Mouse (Mus musculus) urinary bladder, postnatal 36 days (tissue): ENCODE measurements around the gene Ankrd6.
"Not testable (repeated sequence)": the region's sequence is repeated elsewhere in the genome, so short reads cannot be mapped to it uniquely, and the experiment has no call there.

Experiments used
- DNase-seq, 2 experiments: peaks; one replicate each; pipeline ENCODE4 v3.0.0; 2022; ENCODE audit warnings: low spot score in 2 of 2, mixed read lengths in 1 of 2

Ankrd6 gene

DNA sequence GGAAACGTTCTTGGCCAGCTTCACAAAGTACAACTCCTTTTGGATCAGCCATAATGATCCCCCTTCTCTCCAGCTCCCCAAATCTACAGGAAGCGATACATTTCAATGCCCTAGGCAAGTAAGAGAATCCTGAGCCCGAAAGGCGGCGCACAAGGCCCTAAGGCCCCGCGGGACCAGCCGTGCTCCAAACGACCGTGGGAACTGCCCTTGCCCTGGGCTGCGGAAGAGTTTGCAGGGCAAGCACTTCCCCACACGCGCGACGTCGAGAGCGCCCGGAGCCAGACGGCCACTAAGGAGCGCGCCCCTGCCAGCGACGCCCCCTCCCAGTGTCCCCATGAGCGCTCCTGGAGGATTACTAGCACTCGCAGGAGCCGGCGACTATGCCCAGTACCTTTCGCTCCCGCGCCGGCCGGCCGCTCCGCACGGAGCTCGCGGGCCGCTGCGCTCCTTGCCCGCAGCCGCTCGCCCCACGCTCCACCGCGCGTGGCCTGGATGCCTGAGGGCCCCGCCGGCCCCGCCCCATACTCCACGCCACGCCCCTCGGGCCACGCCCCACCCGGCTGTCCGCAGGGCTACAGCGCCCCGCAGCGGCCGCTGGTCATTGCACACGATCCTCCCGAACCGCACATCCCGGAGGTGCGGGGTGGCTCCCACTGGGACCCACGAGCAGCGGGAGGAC lies at the start of gene Ankrd6:
Ankrd6 (minus strand) TSS at position 486 of the 679 bp plus-strand sequence.
- peak; percentile 64 to 68 for DNase-seq

DNA sequence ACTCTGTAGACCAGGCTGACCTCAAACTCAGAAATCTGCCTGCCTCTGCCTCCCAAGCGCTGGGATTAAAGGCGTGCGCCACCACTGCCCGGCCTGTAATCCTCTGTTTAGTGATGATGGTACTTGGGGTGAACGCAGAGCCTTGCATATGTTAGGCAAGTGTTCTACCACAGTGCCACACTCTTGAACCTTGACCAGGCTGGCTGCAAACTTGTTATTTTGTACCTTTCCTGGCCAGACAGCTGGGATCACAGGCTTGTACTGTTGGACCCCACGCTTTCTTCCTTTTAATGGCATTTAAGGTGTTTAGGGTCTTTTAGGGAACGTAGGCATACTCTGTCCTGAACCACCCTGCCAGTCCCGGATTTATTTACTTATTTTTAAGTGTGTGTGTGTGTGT lies 48.4 kb upstream of the Ankrd6 start:
- DNase-seq: no peak

DNA sequence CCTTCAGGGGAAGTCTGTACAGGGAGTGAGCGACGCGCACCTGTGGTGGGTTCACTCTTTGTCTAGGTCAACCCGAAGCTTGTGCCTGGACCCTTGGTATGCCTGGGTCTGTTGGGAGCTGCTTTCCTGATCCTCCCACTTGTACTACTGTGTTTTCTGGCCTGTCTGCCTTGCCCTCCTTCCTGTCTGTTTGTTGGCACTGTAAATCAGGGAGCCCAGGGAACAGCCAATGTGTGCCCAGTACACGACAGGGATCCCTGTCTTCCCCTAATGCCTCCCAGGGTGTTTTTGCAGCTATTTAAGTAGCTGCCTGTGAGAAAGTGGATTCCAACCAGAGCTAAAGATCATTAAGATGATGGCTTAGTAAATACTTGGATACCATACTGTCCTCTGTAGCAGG lies 46.9 kb upstream of the Ankrd6 start:
- no peak for DNase-seq

DNA sequence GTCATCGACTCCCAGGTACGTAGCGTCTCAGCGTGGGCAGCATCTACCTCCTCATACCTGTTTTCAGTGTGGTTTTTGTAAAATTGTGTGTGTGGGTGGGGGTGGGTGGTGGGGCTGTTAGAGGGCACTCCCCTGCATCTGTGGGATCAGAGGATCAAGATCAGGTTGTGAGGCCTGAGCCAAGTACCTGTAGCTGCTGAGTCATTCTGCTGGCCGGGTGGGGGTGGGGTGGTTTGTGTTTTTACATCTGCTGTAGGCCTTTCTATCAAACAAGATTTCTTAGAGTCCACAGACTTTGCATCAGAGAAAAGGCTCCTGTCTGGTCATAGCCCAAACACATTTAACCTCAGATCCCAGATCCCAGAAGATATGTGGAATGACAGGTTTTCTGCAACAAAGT lies 45.4 kb upstream of the Ankrd6 start:
- no peak for DNase-seq

DNA sequence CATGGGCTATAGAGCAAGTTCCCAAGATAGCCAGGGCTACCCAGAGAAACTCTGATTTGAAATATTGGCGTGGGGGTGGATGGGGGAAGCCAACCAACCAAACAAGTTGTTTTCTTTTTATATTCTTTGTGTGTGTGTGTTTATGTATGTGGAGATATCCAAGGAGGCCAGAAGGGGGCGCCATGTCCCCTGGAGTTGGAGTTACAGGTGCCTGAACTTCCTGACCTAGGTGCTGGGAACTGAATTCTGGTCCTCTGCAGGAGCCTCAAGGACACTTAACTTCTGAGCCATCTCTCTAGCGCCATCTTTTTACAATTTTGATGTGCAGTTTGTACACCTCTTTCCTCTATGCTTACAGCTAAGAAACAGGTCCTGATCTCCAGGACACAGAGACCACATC lies 43.5 kb upstream of the Ankrd6 start:
- DNase-seq: no peak

DNA sequence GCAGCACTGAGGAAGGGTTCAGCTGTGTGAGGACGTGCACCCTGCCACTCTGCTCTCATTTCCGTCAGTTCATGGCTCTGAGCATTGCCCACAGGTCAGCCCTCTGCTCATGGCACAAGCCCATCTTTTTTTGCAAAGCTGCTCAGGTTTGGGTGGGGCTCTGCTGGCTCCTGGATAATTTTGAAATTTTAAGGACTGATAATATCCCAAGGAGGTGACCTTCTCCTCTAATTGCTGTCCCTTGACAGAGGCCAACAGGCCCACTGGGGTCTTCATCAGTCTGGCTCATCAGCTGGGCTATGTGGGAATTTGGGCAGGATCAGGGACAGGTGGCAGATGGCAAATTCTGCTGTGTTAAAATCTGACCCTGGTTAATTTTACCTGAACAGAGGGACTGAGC lies 38.7 kb upstream of the Ankrd6 start:
- DNase-seq: no peak

DNA sequence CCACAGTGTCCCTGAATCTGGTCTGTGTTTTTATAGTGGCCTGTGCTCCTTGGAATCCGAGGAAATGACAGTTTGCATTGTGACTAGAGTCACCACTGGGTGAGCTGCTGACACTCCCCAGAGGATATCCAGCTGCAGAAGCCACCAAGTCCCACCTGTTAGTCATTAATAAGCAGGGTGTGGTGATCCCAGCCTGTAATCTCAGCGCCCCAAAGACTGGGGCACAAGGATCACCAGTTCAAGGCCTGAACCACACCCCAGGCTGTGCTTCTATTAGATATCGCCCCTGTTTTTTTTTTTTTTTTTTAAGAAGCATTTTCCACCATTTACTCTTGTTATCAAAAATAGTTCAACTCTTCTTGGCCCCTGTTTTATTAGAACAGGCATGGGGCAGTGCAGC lies 36.4 kb upstream of the Ankrd6 start:
- DNase-seq: no peak

DNA sequence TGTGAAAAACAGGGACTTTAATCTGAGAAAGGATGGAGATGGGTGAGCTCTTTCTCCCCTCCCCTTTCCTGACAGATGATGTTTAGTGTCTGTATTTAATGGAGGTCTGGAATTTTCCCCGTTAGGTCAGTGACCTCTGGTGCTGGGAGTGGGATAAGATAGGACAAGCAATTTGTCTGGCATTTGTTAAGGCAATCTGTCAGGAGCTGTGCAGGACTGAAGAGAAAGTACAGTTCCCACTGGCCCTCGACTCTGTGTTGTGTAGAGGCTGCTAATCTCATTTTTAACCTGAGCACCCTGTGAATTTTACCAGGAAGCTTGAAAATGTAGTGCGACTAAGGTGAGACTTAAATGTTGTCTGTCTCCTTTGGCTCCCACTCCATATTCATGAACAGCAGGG lies 35.0 kb upstream of the Ankrd6 start:
- DNase-seq: no peak

DNA sequence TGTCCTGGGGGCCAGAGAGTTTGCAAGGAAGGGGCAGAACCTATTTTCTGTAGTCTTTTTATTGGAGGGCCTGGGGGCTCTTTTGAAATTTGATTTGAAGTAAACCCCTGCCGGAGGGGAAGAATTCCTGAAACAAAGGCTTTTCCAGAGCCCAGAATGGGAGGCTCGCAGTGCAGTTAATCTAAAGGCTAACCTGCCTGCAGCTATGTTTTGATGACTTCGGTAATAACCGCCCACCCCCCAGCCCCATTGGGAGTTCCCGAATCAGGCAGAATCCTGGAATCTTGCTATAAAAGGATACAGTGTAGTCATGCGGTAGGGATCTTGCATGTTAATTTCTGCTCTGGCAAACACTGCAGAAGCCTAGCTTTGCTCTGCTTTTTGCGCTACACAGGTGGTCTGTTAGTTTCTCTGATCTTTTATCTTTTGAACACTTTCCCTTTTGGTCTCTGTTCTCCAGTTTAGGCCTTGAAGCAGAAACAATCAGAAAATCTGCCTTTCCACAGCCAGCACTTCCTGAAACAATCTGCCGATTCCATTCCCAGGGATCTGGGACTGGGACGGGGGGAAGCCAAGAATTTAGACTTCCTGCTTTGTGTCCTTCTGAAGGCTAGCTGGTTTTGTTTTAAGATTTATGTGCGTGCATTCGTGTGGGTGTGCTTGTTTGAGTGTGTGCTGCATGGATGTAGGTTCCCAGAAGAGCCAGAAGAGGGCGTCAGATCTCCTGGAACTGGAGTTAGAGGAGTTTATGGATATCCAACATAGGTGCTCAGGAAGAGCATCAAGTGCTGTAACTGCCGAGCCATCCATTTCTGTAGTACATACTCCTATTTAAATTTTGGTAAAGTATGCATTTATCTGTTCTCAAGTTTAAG lies 34.4 kb upstream of the Ankrd6 start:
- DNase-seq: no peak

DNA sequence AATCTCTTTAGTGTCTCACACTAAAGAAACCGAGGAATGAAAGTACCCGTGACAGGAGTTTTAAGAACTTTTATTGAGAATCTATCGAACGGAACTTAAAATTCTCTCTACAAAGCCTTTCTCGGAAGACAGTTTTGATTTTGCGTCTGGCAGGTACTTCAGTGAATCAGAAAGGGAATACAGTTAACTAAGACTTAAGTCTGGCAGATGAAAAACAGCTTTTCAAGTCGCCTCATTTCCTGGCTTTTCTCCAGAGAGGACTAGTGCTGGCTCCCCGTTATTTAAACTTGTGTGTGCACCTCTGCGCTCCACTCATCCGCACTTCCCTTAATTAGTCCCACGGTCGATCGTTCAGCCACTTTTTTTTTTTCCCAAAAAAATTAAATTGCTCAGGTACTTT lies 33.6 kb upstream of the Ankrd6 start:
- DNase-seq: no peak

DNA sequence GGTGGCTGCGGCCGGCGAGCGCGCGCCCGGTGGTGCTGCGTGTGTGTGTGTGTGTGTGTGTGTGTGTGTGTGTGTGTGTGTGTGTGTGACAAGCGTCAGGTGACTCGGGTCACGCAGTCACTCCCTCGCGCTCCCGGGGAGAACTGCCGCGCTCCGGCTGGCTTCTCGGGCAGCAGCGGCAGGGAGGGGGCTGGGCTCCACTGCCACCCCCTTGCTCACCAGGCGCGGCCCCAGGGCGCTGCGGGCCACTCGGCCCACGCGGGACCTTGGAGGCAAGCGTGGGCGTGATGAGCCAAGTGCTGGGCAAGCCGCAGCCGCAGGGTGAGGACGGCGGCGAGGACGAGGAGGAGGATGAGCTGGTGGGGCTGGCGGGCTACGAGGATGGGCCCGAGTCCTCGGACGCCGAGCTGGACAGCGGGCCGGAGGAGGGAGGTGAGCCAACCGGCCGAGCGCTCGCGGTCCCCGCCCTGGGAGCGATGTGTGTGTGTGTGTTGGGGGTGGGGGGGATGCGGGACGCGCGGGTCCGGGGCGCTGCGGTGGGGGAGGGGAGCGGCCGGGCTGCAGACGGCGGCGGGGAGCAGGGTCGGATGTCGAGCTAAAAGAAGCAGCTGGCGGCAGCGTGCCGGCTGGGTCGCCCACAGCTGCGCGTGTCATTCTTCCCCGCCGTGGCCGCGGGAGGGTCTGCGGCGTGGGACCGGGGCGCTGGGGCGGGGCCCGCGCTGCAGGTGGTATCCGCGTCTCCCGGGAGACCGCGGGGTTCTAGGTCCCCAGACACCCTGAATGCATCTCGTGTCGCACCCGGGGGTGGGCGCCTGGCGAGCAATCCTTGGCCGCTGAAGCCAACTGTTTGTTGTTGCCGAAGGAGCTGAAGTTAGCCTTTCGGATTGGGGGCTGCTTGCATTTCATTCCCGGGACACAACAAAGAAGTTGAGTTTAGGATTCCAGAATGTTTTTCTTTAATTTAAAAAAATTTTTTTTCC lies 32.8 kb upstream of the Ankrd6 start:
- DNase-seq: peak; percentile 30 to 39

DNA sequence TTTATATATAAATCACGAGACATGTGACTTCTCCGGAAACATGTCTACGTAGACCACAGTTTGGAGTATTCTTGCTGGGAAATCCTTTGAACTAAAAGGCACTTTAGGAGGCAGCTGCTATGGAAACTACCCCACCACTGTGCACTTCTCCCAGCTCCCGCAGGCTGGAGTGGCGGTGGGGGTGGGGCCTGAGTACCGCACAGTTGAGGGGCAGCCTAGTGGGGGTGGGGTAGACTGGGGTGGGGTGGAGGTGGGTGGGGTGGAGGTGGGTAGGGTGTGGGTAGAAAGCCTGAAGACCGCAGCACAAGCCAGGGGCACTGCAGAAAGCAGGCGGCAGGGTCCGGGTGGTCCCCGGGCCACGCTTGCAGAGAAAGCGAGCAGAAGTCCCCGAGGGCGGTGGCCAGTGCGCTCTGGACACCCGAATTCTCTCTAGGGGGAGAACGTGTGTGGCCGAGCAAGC lies 32.1 kb upstream of the Ankrd6 start, which contains the start of gene Rragd:
Rragd (plus strand) TSS at position 322 of the 460 bp plus-strand sequence.
- no peak for DNase-seq

DNA sequence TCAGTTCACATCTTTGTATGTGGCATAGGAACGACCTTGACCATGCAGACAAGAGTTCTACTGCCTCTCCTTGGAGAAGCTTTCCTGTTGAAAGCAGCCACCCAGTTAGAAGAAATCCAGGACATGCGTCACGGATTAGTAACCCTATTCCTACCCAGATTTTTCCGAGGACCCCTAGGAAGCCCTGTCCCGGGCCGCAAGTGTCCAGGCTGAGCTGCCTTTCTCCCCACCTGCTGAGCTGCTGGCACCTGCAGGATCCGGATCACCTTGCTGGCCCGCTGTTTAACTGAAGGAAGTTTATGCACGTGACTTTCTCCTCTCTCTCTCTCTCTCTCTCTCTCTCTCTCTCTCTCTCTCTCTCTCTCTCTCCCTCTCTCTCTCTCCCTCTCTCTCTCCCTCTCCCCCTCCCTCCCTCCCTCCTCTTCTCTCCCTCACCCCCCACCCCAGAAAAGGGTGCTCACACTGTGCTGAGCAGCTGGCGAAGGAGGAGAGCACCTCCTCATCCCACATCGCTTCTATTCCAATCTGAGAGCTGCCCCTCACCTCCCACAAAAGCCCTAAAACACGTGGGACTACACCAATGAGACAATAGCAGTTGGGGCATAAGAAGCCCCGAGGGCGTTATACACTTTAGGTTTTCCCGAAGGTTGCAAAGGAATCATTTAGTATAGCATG lies 31.5 kb upstream of the Ankrd6 start:
- DNase-seq: no peak

DNA sequence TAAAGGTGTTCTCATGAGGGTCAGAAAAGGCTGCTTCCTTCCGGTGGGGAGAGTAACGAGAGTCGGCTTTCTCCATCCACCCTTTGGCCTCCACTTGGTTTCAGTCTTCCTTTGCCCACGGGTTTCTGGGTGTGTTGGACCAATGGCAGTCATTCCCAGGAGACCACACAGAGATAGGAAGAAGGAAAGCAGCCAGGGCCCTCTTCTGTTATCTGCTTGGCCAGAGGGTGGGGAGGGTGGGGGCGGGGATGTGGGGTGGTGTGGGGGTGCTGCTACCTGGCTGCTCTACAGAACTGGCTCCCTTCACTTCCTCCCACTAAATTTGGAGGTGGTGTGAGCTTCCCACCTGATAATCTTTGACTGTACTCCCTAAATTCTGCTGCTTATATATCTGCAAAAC lies 31.0 kb upstream of the Ankrd6 start:
- DNase-seq: no peak

DNA sequence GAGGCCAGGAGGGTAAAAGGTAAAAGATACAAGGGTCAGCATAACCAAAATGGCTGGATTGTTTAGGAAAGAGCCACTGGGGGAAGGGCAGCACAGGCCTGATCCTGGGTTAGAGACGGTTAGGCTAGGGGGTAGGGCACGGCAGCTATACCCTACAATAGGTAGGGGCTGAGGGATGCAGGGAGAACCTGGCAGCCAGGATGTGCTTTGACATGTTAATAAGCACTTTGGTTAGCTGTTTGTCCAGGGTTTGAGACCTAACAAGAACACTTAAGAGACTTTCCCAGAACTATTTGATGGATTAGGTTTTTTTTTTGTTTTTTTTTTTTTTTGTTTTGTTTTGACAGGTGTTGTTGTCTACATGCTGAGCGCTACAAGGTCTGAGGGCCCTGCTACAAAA lies 29.4 kb upstream of the Ankrd6 start:
- no peak for DNase-seq

DNA sequence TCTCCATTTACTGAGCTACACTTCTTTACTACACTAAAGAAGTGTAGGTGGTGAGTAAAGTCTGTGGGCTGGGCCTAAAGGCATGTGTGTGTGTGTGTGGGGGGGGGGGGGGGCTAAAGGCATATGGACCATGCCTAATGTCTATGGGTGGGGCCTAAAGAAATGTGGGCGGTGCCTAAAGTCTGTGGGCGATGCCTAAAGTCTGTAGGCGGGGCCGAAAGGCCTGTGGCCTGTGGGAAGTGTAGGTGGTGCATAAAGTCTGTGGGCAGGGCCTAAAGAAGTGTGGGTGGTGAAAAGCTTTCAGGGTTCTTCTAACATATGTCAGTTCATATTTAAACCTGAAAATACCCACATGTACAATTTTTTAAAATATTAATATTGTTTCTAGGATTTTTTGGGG lies 26.7 kb upstream of the Ankrd6 start:
- DNase-seq: no peak

DNA sequence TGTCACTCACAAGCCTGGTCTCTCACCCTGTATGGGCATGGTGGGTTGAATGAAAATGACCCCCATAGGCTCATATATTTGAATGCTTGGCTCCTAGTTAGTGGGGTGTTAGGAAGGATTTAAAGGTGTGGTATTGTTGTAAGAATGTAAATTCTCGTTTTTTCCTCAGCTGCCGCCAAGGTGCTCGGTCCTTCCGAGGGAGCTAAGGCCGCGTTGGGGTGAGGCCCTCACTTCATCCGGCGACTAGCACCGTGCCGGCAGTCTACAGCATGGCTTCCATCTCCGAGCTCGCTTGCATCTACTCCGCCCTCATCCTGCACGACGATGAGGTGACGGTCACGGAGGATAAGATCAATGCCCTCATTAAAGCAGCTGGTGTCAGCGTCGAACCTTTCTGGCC lies 14.0 kb upstream of the Ankrd6 start:
- DNase-seq: not testable (repeated sequence)

DNA sequence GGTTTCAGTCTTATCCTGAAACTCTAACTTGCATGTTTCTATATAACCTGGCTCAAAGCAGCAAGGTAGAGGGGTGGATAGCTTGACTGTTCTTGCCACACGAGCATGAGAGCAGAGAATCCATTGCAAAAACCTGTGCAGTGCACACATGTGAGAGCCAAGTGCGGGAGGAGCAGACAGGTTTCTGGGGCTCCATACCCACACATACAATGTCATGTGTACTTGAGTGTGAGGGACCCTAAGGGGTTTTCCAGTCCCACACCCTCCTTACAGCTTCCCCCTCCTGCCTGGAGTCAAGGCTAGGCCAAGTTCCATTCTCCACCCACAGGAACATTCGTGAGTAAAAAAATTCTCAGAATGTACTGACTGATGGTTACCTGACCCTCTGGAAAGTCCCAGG lies 10.8 kb upstream of the Ankrd6 start:
- no peak for DNase-seq

DNA sequence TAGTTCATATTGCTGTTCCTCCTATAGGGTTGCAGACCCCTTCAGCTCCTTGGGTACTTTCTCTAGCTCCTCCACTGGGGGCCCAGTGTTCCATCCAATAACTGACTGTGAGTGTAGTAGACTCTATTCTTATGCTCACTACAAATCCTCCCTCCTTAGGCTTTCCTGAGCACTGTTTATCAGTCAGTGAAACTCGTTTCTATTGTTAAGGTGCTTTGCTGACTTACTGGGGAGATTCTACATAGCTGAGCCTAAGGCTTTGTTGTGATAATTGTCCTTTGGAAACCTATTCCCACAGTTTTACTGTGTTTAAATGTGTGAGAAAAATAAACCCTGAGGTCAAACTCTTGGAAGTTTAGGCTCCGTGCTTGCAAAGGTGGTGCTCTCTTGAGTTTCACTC lies 5.8 kb upstream of the Ankrd6 start:
- DNase-seq: no peak

DNA sequence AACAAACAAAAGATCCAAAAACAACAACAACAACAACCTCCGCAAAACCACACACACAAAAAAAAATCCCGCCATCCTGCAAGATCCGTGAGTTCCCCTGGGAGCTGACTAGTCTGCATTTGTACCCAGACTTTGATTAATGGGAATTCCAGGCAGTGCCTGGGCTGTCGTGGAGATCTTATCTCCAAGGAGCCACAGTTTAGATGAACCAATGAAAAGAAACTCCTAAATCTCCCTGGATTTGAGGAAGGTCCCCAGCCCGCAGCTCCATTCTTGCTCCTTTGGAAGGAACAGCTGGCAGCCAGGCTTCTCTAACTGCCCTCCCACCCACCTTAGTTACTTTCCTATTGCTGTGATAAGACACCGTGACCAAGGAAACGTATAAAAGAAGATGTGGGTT lies 2.0 kb upstream of the Ankrd6 start:
- DNase-seq: no peak
